Mouse (Mus musculus) embryonic facial prominence, embryonic 14.5 days (tissue): ENCODE data around the gene Kcnq1. TPM values are rescaled to one million over a fixed set of nuclear protein-coding genes. Genes with fewer than 3 reads are reported as not detected.
A peak's percentile ranks its signal among the peaks of the same experiment; 100 is the strongest.

Experiments used
- ATAC-seq: fragments of 200-750 bp; cut with Nextera tagmentation; 2 replicates; pipeline ENCODE4 v1.8.0; 2017; ENCODE audit warnings: low read depth, moderate number of reproducible peaks, moderate TSS enrichment
- DNase-seq: peaks from one replicate; pipeline ENCODE4 v3.0.0-alpha.2; 2015; ENCODE audit warnings: low spot score
- H3K27ac ChIP-seq: fragments of 300-500 bp; sonication (generic); replicated peaks from 2 replicates; pipeline ENCODE4 v1.5.1; 2014; ENCODE audit warnings: low read depth, mild to moderate bottlenecking, low read length, moderate library complexity
- H3K27me3 ChIP-seq: fragments of 300-500 bp; sonication (generic); replicated peaks from 2 replicates; pipeline ENCODE4 v1.6.1; 2014; ENCODE audit warnings: low read length; ENCODE audit not compliant: control insufficient read depth, insufficient read depth
- H3K36me3 ChIP-seq: fragments of 300-500 bp; sonication (generic); 2 replicates; pipeline ENCODE4 v1.6.1; 2014; ENCODE audit warnings: low read length, mixed read lengths; ENCODE audit not compliant: control insufficient read depth, insufficient read depth
- H3K4me1 ChIP-seq: fragments of 300-500 bp; sonication (generic); 2 replicates; pipeline ENCODE4 v1.6.1; 2014; ENCODE audit warnings: antibody characterized with exemption, low read length; ENCODE audit not compliant: control insufficient read depth, insufficient read depth
- H3K4me2 ChIP-seq: fragments of 300-500 bp; sonication (generic); 2 replicates; pipeline ENCODE4 v1.6.1; 2014; ENCODE audit warnings: low read depth, mild to moderate bottlenecking, low read length, moderate library complexity, mixed read lengths
- H3K4me3 ChIP-seq: fragments of 300-500 bp; sonication (generic); 2 replicates; pipeline ENCODE4 v1.5.1; 2014; ENCODE audit warnings: low read depth, mild to moderate bottlenecking, low read length
- H3K9ac ChIP-seq: fragments of 300-500 bp; sonication (generic); 2 replicates; pipeline ENCODE4 v1.6.1; 2014; ENCODE audit warnings: low read depth, mild to moderate bottlenecking, low read length, moderate library complexity, mixed read lengths
- H3K9me3 ChIP-seq: fragments of 300-500 bp; sonication (generic); 2 replicates; pipeline ENCODE4 v1.6.1; 2016; ENCODE audit warnings: low read length; ENCODE audit not compliant: control insufficient read depth
- WGBS: fragments of 180-500 bp; shearing (Covaris S2); extraction: QIAGEN DNeasy Blood & Tissue Kit; methylation state at CpG from one replicate; pipeline ENCODE4 v1.1.7; 2014; 5-methylcytosine and 5-hydroxymethylcytosine counted together
- polyA plus RNA-seq: library from polyadenylated mRNA; unstranded; fragments of >200 nt; fragmentation: Nextera tagmentation; extraction: Ambion mirVana; gene quantifications from 2 replicates; pipeline ENCODE4 v1.2.1, GENCODE M21; 2014

Kcnq1 gene
- polyA plus RNA-seq, 1 experiment from 2014 or later, result 1.9 TPM

GRCm38 (mm10) chr7:143357831-143358230 is 251.7 kb downstream of the Kcnq1 start:
- ATAC-seq, result no peak
- DNase-seq, result no peak
- Histone ChIP-seq H3K4me3 (no peak overlapping the region), H3K36me3 (no peaks in the 10 kb centered on the region), H3K27ac (no peak overlapping the region), H3K4me1 (no peaks in the 10 kb centered on the region), H3K9me3 (no peaks in the 10 kb centered on the region), H3K9ac (no peak overlapping the region), H3K27me3 (no peaks in the 10 kb centered on the region), H3K4me2 (no peak overlapping the region)
- WGBS, result 68% methylated on average over 4 of the region's 4 CpGs

DNA sequence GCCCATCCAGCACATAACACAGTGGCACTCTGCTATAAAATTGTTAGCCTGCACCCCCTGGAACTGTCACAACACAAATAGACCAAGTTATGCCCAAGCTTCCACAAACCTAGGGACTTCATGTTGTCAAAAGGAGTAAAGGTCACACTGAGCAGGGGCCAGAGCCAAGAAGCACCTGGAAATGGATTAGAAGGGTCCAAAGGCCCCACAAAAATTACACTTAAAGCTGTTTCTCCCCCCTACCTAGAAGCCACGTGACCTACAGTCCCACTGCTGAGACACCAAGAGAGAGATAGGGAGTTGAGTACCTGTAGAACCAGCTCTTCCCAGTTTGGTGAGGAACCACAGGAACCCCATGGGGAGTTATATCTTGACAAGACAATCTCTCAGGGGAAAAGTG is 253.6 kb downstream of the Kcnq1 start:
- H3K4me1 ChIP-seq, result no peaks in the 10 kb centered on the region
- H3K9me3 ChIP-seq, result no peaks in the 10 kb centered on the region
- H3K4me2 ChIP-seq, result no peak overlapping the region
- H3K4me3 ChIP-seq, result no peak overlapping the region
- no peak overlapping the region for H3K9ac ChIP-seq
- H3K27me3 ChIP-seq, result no peaks in the 10 kb centered on the region
- 71% methylated on average over 1 of the region's 1 CpGs for WGBS
- no peak for ATAC-seq
- no peak overlapping the region for H3K27ac ChIP-seq
- H3K36me3 ChIP-seq, result no peaks in the 10 kb centered on the region
- no peak for DNase-seq

DNA sequence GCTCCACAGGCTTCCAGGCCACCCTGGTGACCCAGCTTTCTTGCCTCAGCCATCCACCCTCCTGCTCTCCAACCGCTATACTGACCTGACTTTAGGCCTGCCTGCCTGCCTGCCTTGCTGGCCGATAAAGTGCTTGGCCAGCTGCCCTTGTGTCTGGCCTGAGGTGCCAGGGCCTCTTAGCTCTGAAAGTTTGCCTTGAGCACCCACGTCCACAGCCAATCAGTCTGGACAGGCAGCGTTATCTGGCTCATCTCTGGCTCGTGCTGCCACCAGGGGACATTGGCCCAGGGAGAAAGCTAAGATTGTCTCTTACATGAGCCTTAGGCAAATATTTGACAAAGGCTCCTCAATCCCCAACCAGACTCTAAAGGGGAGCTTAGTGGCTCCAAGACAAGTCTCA is 254.6 kb downstream of the Kcnq1 start:
- Histone ChIP-seq H3K27ac (no peak overlapping the region), H3K4me1 (0 out of 2 replicates have a peak, but pooled peaks cover 3% of the 10 kb centered on the region), H3K9me3 (no peaks in the 10 kb centered on the region), H3K27me3 (no peaks in the 10 kb centered on the region), H3K4me2 (no peak overlapping the region), H3K36me3 (no peaks in the 10 kb centered on the region), H3K4me3 (no peak overlapping the region), H3K9ac (no peak overlapping the region)
- WGBS, result 67% methylated on average over 5 of the region's 5 CpGs
- ATAC-seq, result no peak
- no peak for DNase-seq

DNA sequence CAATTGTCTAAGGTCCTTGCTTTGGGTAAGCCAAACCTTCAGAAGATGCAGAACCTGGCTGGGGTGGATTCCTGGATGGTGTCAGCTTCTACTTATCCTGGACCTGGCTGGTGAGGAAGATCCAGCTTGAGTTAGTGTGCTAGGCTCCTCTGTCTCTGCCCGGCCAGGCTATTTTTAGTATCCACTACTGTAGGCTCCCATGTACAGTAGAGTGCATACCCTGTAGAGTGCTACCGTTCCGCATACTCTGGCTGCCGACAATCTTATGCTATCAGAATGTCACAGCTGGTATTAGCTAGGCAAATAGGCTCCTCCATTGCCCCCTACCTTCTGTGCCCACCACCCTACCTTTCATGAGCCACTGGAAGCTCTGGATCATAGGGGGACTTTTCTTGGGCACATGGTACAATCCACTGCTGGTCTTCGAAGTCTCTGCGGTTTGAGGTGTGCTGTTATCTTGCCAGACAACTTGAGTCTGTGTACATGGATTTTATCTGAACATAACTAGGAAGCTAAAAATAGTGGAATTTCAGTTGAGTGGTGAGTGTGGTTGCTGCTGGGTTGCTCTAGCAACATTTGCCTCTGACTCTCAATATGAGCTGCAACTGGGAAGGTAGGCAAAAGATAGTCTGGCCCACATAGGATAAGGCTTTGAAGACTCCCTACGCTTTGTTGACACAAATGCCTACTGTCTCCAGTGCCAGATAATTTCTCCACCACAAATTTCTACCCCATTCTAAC is 258.1 kb downstream of the Kcnq1 start:
- no peaks in the 10 kb centered on the region for H3K9me3 ChIP-seq
- 0 out of 2 replicates have a peak, but pooled peaks cover 3% of the 10 kb centered on the region for H3K4me1 ChIP-seq
- DNase-seq (no peak), ATAC-seq (no peak)
- 94% methylated on average over 7 of the region's 7 CpGs for WGBS
- no peak overlapping the region for H3K4me2 ChIP-seq
- H3K9ac ChIP-seq, result no peak overlapping the region
- no peak overlapping the region for H3K4me3 ChIP-seq
- no peaks in the 10 kb centered on the region for H3K27me3 ChIP-seq
- H3K27ac ChIP-seq, result no peak overlapping the region
- H3K36me3 ChIP-seq, result no peaks in the 10 kb centered on the region

GRCm38 (mm10) chr7:143364969-143365839 is 259.0 kb downstream of the Kcnq1 start:
- Histone ChIP-seq H3K27me3 (no peaks in the 10 kb centered on the region), H3K9me3 (no peaks in the 10 kb centered on the region), H3K36me3 (no peaks in the 10 kb centered on the region), H3K27ac (no peak overlapping the region), H3K4me3 (no peak overlapping the region), H3K4me2 (no peak overlapping the region), H3K9ac (no peak overlapping the region), H3K4me1 (0 out of 2 replicates have a peak, but pooled peaks cover 3% of the 10 kb centered on the region)
- 67% methylated on average over 8 of the region's 8 CpGs for WGBS
- ATAC-seq (no peak), DNase-seq (no peak)

GRCm38 (mm10) chr7:143367366-143368266 is 261.5 kb downstream of the Kcnq1 start:
- no peaks in the 10 kb centered on the region for H3K9me3 ChIP-seq
- 54% methylated on average over 20 of the region's 20 CpGs for WGBS
- H3K4me1 ChIP-seq, result peaks cover 7% of the 10 kb centered on the region; the same call in 1 of the 2 replicates
- H3K4me3 ChIP-seq, result no peak overlapping the region
- peak overlapping the region; percentile 3; the same call in 1 of the 2 replicates for H3K4me2 ChIP-seq
- DNase-seq (no peak), ATAC-seq (no peak)
- peak overlapping the region; percentile 35 for H3K27ac ChIP-seq
- H3K36me3 ChIP-seq, result no peaks in the 10 kb centered on the region
- no peaks in the 10 kb centered on the region for H3K27me3 ChIP-seq
- no peak overlapping the region for H3K9ac ChIP-seq

GRCm38 (mm10) chr7:143368267-143368643 is 262.1 kb downstream of the Kcnq1 start:
- Histone ChIP-seq H3K27me3 (no peaks in the 10 kb centered on the region), H3K9ac (no peak overlapping the region), H3K4me2 (peak overlapping the region; percentile 3; the same call in 1 of the 2 replicates), H3K4me1 (peaks cover 9% of the 10 kb centered on the region; the same call in 1 of the 2 replicates), H3K36me3 (no peaks in the 10 kb centered on the region), H3K4me3 (no peak overlapping the region), H3K27ac (peak overlapping the region; percentile 35), H3K9me3 (no peaks in the 10 kb centered on the region)
- 47% methylated on average over 7 of the region's 7 CpGs for WGBS
- no peak for DNase-seq
- no peak for ATAC-seq

- no peak overlapping the region for H3K9ac ChIP-seq
- H3K27me3 ChIP-seq, result no peaks in the 10 kb centered on the region
- H3K36me3 ChIP-seq, result no peaks in the 10 kb centered on the region
- DNase-seq, result peak; percentile 48
- H3K4me3 ChIP-seq, result no peak overlapping the region
- peaks cover 23% of the 10 kb centered on the region for H3K4me1 ChIP-seq
- 53% methylated on average over 2 of the region's 2 CpGs for WGBS
- no peak for ATAC-seq
- H3K27ac ChIP-seq, result no peak overlapping the region
- H3K9me3 ChIP-seq, result no peaks in the 10 kb centered on the region
- no peak overlapping the region for H3K4me2 ChIP-seq
Observed at GRCm38 (mm10) chr7:143371336-143371735, 265.2 kb downstream of the Kcnq1 start.
